Mouse (Mus musculus) spleen, adult 10 weeks (tissue): ENCODE data around the gene Mmp23. TPM values are rescaled to one million over a fixed set of nuclear protein-coding genes. Genes with fewer than 3 reads are reported as not detected.

ENCODE experiments used
- polyA plus RNA-seq: library from polyadenylated mRNA; stranded (reverse); fragments of 350-450 nt; fragmentation: Illumina TruSeq; extraction: RNeasy Lipid Tissue Mini Kit (QIAGEN cat#74804); gene quantifications from one replicate; pipeline ENCODE4 v1.2.3, GENCODE M21; 2015; ENCODE audit warnings: low replicate concordance; ENCODE audit not compliant: insufficient read depth

Gene Mmp23
- polyA plus RNA-seq: 16.7 TPM

GRCm38 (mm10) chr4:155653086-155653450, at the start of gene Mmp23:
TSS of gene Mmp23 (minus strand) at chr4:155653384.

GRCm38 (mm10) chr4:155694111-155694481, 40.9 kb upstream of the Mmp23 start, which contains the start of gene Fndc10:
TSS of gene Fndc10 (plus strand) at chr4:155694342.

GRCm38 (mm10) chr4:155668689-155669597, 15.8 kb upstream of the Mmp23 start, which contains the start of gene Mib2:
TSS of gene Mib2 (minus strand) at chr4:155669198.

GRCm38 (mm10) chr4:155645308-155645707, 7.9 kb downstream of the Mmp23 start, which contains the start of gene Gm10563:
TSS of gene Gm10563 (minus strand) at chr4:155645408.

GRCm38 (mm10) chr4:155624338-155625291, 28.6 kb downstream of the Mmp23 start, which contains the start of gene Cdk11b:
TSS of gene Cdk11b (plus strand) at chr4:155624854.

GRCm38 (mm10) chr4:155601091-155601996, 51.8 kb downstream of the Mmp23 start, which contains the start of gene Slc35e2:
TSS of gene Slc35e2 (plus strand) at chr4:155601416.

Other genes starting within 250 kb of the Mmp23 start
- gene Cfap74, start 244.2 kb downstream of the Mmp23 start, polyA plus RNA-seq: 1.6 TPM
- gene Tmem52, start 184.3 kb downstream of the Mmp23 start, polyA plus RNA-seq: not detected
- gene Gnb1, start 162.0 kb downstream of the Mmp23 start, polyA plus RNA-seq: 295 TPM
- gene Nadk, start 91.0 kb downstream of the Mmp23 start, polyA plus RNA-seq: 93.5 TPM
- 17.5 TPM for gene Slc35e2, start 52.0 kb downstream of the Mmp23 start, polyA plus RNA-seq
- gene Cdk11b, start 28.5 kb downstream of the Mmp23 start, polyA plus RNA-seq: 181 TPM
- not detected for gene Gm10563, start 8.0 kb downstream of the Mmp23 start, polyA plus RNA-seq
- gene Mib2, start 15.8 kb upstream of the Mmp23 start, polyA plus RNA-seq: 9.6 TPM
- gene Fndc10, start 41.0 kb upstream of the Mmp23 start, polyA plus RNA-seq: 2.5 TPM
- gene Ssu72, start 51.4 kb upstream of the Mmp23 start, polyA plus RNA-seq: 94.7 TPM
- 0.23 TPM for gene Tmem240, start 81.4 kb upstream of the Mmp23 start, polyA plus RNA-seq
- gene Atad3a, start 107.7 kb upstream of the Mmp23 start, polyA plus RNA-seq: 36.8 TPM
- 4.0 TPM for gene Vwa1, start 121.3 kb upstream of the Mmp23 start, polyA plus RNA-seq
- gene Tmem88b, start 132.5 kb upstream of the Mmp23 start, polyA plus RNA-seq: 0.36 TPM
- gene Ankrd65, start 137.1 kb upstream of the Mmp23 start, polyA plus RNA-seq: not detected
- 90.9 TPM for gene Mrpl20, start 149.5 kb upstream of the Mmp23 start, polyA plus RNA-seq
- 184 TPM for gene Ccnl2, start 159.1 kb upstream of the Mmp23 start, polyA plus RNA-seq
- 43.8 TPM for gene Aurkaip1, start 177.9 kb upstream of the Mmp23 start, polyA plus RNA-seq
- gene Mxra8, start 186.3 kb upstream of the Mmp23 start, polyA plus RNA-seq: 84.4 TPM
- gene Dvl1, start 194.0 kb upstream of the Mmp23 start, polyA plus RNA-seq: 13.7 TPM
- gene Tas1r3, start 210.0 kb upstream of the Mmp23 start, polyA plus RNA-seq: 0.52 TPM
- 5.6 TPM for gene Cptp, start 216.1 kb upstream of the Mmp23 start, polyA plus RNA-seq
- 31.0 TPM for gene Ints11, start 216.2 kb upstream of the Mmp23 start, polyA plus RNA-seq
- 12.9 TPM for gene Pusl1, start 238.4 kb upstream of the Mmp23 start, polyA plus RNA-seq
- 11.1 TPM for gene Acap3, start 238.4 kb upstream of the Mmp23 start, polyA plus RNA-seq